Mouse (Mus musculus) cortical plate, adult 2 months (tissue): ENCODE results near the gene Oxsm. TPM values are rescaled to one million over a fixed set of nuclear protein-coding genes. Genes with fewer than 3 reads are reported as not detected.
A peak's percentile ranks its signal among the peaks of the same experiment; 100 is the strongest.

ENCODE experiments used
- H3K27ac ChIP-seq: fragments of 200-500 bp; 2 replicates; pipeline ENCODE4 v1.5.1; 2012; ENCODE audit warnings: low read length, control low read depth, inconsistent platforms; ENCODE audit not compliant: insufficient read depth
- H3K4me1 ChIP-seq: fragments of 200-500 bp; 2 replicates; pipeline ENCODE4 v1.6.1; 2011; ENCODE audit warnings: low read length; ENCODE audit not compliant: control insufficient read depth, insufficient read depth
- H3K4me3 ChIP-seq: fragments of 200-500 bp; 2 replicates; pipeline ENCODE4 v1.5.1; 2011; ENCODE audit warnings: mild to moderate bottlenecking, low read length, control low read depth; ENCODE audit not compliant: insufficient read depth
- CTCF ChIP-seq: fragments of 200-500 bp; IDR thresholded peaks from 2 replicates; pipeline ENCODE4 v1.5.1; 2011; ENCODE audit warnings: mild to moderate bottlenecking, control low read depth, low read length; ENCODE audit not compliant: insufficient read depth; ENCODE audit errors: extremely low read depth
- POLR2A ChIP-seq: fragments of 200-500 bp; IDR thresholded peaks from 2 replicates; pipeline ENCODE4 v1.6.1; 2011; ENCODE audit warnings: mild to moderate bottlenecking, low read length, control low read depth; ENCODE audit not compliant: insufficient read depth; ENCODE audit errors: extremely low read depth
- polyA plus RNA-seq: library from polyadenylated mRNA; depleted of rRNA; stranded (reverse); fragments of >200 nt; gene quantifications from 2 replicates; pipeline ENCODE4 v1.2.3, GENCODE M21; 2012; rRNA removed

Oxsm gene
- 6.0 and 6.1 TPM in 2 replicates for polyA plus RNA-seq

DNA sequence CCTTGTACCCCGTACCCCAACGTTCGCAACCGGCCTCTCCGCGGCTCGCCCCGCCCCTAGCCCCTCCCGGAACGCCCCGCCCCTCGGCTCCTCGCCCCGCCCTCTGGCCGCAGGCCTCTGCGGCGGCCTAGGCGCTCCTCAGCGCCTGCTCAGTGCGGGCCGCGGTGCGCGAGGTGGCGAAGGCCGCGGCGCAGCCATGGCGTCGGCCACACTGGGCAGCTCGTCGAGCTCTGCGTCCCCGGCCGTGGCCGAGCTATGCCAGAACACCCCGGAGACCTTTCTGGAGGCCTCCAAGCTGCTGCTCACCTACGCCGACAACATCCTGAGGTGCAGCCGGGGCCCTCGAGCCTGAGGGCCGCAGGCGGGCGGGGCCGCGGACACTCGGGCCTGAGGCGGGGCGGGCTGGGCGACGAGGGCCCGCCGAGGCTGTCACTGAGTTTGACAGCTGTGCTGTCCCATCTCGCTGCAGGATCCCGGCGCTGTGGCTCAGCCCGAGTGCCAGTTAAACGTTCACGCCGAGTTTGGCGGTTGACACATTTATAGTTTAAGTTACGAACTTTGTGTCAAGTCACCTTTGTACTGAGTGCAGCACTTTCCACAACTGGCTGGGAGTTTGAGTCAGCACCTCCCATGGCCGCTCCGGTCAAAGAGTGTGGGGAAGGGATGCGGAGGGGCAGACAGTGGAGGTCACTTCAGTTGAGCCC lies at the start of gene Oxsm, which contains the start of gene Ngly1:
Gene Oxsm (minus strand): TSS at position 638 of the 704 bp plus-strand sequence.
Gene Ngly1 (plus strand): TSS at position 110 of the 704 bp plus-strand sequence.
- peaks cover 4% of the 10 kb centered on the region; the same call in 1 of the 2 replicates for H3K4me1 ChIP-seq
- peak within 1 kb of the TSS; percentile 97 for H3K4me3 ChIP-seq
- TF ChIP-seq POLR2A (peak; percentile 60), CTCF (no peak)
- peak within 1 kb of the TSS; percentile 96 for H3K27ac ChIP-seq

DNA sequence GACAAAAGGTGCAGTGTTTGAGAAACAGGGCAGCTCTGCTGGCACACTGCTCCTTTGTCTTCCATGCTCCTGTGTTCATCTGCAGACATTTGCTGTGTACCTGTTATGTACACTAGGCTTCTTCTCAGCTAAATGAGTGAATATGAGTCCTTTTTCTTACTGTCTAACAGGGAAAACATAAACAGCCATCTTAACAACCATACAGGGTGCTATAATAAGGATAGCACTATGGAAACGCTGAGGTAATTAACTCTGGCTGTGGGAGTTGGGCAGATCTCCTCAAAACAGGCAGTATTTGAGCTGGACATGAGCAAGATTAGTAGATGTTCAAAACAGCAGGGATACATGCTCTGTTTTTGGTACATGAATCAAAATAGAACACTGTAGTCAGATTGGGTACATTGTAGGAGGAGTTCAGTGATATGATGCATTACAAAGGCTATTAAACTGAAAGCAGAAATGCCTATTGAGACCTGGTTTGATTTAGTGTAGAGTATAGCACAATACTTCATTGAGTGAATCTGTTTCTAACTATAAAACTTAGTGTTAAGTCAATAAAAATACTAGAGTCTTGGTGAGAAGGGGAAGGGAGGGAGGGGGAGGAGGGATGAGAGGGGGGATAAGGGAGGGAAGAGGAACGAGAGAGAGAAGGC lies 47.3 kb upstream of the Oxsm start:
- no peak for TF ChIP-seq CTCF
- TF ChIP-seq POLR2A = no peak
- Histone ChIP-seq H3K27ac (peak overlapping the region; percentile 89), H3K4me1 (peaks cover 4% of the 10 kb centered on the region), H3K4me3 (no peak overlapping the region)

DNA sequence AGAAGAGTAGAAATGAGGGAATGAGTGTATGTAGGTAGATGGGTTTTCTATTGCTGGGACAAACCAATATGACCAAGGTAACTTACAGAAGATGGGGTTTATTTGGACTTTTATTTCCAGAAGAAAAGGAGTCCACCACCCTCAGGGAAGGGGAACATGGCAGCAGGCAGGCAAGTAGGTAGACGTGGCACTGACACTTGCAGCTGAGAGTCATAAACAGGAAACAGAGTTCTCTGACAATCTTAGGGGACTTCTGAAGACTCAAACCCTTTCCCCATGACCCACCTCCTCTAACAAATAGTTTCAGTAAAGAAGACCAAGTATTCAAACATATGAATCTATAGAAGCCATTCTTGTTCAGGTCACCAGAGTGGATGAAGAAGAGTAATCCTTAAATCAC lies 44.3 kb upstream of the Oxsm start:
- Histone ChIP-seq H3K4me1 (peaks cover 4% of the 10 kb centered on the region), H3K27ac (no peak overlapping the region), H3K4me3 (no peak overlapping the region)
- TF ChIP-seq POLR2A (no peak), CTCF (no peak)

GRCm38 (mm10) chr14:16293015-16293414 lies 43.4 kb upstream of the Oxsm start:
- TF ChIP-seq POLR2A (no peak), CTCF (no peak)
- H3K4me3 ChIP-seq = no peak overlapping the region
- H3K27ac ChIP-seq = no peak overlapping the region
- H3K4me1 ChIP-seq = peaks cover 4% of the 10 kb centered on the region

DNA sequence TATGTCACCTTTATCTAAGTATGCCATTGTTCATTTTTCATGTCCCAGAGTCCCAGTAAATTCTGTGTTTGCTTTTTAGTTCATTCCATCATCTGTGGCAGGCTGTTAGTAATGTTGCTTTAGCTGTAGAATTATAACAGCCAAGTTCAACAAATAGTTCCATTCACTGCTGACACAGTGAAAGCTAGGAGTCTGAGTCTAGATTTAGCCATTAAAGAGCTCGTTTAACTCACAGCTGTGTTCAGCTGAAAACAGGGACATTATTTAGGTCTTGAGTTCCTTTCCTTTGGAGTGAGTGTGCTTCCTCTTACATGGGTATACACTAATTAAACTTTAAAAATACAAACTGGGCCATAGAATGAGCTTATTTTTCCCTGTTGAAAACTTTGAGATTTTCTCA lies 42.8 kb upstream of the Oxsm start:
- peaks cover 2% of the 10 kb centered on the region for H3K4me1 ChIP-seq
- H3K4me3 ChIP-seq = no peak overlapping the region
- TF ChIP-seq POLR2A (no peak), CTCF (no peak)
- no peak overlapping the region for H3K27ac ChIP-seq

GRCm38 (mm10) chr14:16283966-16284365 lies 34.4 kb upstream of the Oxsm start:
- TF ChIP-seq POLR2A (no peak), CTCF (no peak)
- Histone ChIP-seq H3K27ac (no peak overlapping the region), H3K4me1 (no peaks in the 10 kb centered on the region), H3K4me3 (no peak overlapping the region)

DNA sequence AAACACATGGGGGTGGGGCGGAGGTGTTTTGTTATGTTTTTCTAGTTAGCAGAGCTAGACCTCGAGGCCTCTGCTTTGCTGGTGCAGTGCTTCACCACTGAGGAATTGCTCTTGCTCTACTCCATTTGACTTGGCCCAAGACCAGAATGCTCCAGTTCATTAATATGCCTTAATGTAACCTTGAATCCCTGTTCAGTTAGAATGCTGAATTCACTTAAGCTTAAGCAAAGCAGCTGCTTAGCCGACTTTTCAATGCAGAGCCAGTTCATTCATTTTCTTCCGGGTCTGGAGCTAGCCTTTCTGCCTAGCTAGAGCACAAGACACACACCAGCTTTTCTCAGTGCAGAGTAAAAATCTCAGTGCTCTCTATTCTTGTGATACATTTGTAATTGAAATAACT lies 29.6 kb upstream of the Oxsm start:
- TF ChIP-seq CTCF = no peak
- no peak for TF ChIP-seq POLR2A
- no peaks in the 10 kb centered on the region for H3K4me1 ChIP-seq
- no peak overlapping the region for H3K4me3 ChIP-seq
- no peak overlapping the region for H3K27ac ChIP-seq

GRCm38 (mm10) chr14:16273677-16274076 lies 24.1 kb upstream of the Oxsm start:
- Histone ChIP-seq H3K4me1 (no peaks in the 10 kb centered on the region), H3K4me3 (no peak overlapping the region), H3K27ac (no peak overlapping the region)
- TF ChIP-seq POLR2A (no peak), CTCF (no peak)

- Histone ChIP-seq H3K4me1 (no peaks in the 10 kb centered on the region), H3K4me3 (no peak overlapping the region)
- no peak for TF ChIP-seq CTCF
- no peak for TF ChIP-seq POLR2A
These were observed 20.2 kb upstream of the Oxsm start for GRCm38 (mm10) chr14:16269776-16270175.

DNA sequence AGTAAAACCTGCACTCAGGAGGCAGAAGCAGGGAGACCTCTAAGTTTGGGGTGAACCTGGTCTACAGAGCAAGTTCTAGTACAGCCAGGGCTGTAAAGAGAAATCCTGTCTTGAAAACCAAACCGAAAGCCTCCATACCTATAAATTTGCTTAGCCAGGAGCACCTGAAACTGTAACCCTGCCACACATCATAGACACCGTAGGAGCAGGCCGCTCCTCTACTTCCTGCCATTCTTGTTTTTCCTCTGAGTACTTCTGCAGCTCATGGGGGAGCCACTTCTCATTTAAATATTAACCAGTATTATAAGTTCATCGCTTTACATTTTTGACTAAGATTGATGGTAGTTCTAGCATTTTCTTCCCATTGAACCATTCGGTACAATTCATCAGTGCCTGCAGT lies 17.4 kb upstream of the Oxsm start:
- no peak for TF ChIP-seq POLR2A
- TF ChIP-seq CTCF = no peak
- Histone ChIP-seq H3K27ac (no peak overlapping the region), H3K4me1 (no peaks in the 10 kb centered on the region), H3K4me3 (no peak overlapping the region)

More at GRCm38 (mm10) chr14:16269776-16270175, 20.2 kb upstream of the Oxsm start:
- H3K27ac ChIP-seq = no peak overlapping the region
